Mouse (Mus musculus) heart, postnatal 0 days (tissue): ENCODE data around the gene Dhrs4.

ENCODE experiments used
- CTCF ChIP-seq: IDR thresholded peaks from 2 replicates; pipeline ENCODE4 v1.5.1; 2016; ENCODE audit warnings: antibody characterized with exemption, control low read depth, low read depth
- EP300 ChIP-seq: IDR thresholded peaks from 2 replicates; pipeline ENCODE4 v1.6.1; 2016; ENCODE audit warnings: antibody characterized with exemption, low read depth

GRCm38 (mm10) chr14:55526674-55527073 lies 48.1 kb downstream of the Dhrs4 start:
- TF ChIP-seq CTCF (no peak), EP300 (no peak)
